Comparison of ENCODE assay signal across 8 mouse cellular contexts in genomic region chr16:37812474-37812886, GRCm38 (mm10). TPM values are rescaled to one million over a fixed set of nuclear protein-coding genes. Genes with fewer than 3 reads are reported as not detected.
DNase-seq lines count a peak whose midpoint lies in the region.

No protein-coding gene starts in this region.

- peak; percentile 23 for DNase-seq in ovary, postnatal 36 days (ENCODE audit: low spot score)
- DNase-seq in ovary, adult 18-20 months (ENCODE audit: low spot score): no peak
- peak; percentile 84 for DNase-seq in cerebellum, adult 11-12 months
- DNase-seq in heart, adult 9 months (ENCODE audit: low spot score in 2 of 2): peak; percentile 41 to 44
- peak; percentile 73 for DNase-seq in kidney, adult 9 months
- DNase-seq in limb, embryonic 10.5 days (ENCODE audit: low spot score): no peak
- DNase-seq in retina, embryonic 14.5 days (ENCODE audit: low spot score): peak; percentile 41
- no peak for DNase-seq in Muller cell, postnatal 12 days (ENCODE audit: inconsistent ontology term)

- peaks cover 37% of the 10 kb centered on the region for H3K4me1 ChIP-seq in limb, embryonic 10.5 days

- H3K27ac ChIP-seq in limb, embryonic 10.5 days: peak overlapping the region; percentile 20; the same call in 1 of the 2 replicates

- 61% methylated on average over 9 of the region's 9 CpGs for WGBS in limb, embryonic 10.5 days

- H3K36me3 ChIP-seq in limb, embryonic 10.5 days: peaks cover 60% of the 10 kb centered on the region

- H3K4me3 ChIP-seq in limb, embryonic 10.5 days: no peak overlapping the region

- no peaks in the 10 kb centered on the region for H3K9me3 ChIP-seq in limb, embryonic 10.5 days (replicated peaks)

- no peaks in the 10 kb centered on the region for H3K27me3 ChIP-seq in limb, embryonic 10.5 days (ENCODE audit: low read depth, poor library complexity, severe bottlenecking)

RNA-seq across cellular contexts. Expression of gene Fstl1, which starts 35.8 kb away (rescaled TPM):
- polyA plus RNA-seq in limb, embryonic 10.5 days (2016; fragmentation: Nextera tagmentation; extraction: Ambion mirVana): 160 and 215 TPM in 2 replicates

RNA-seq across cellular contexts. Expression of gene Gm36028, which starts 48.5 kb away (rescaled TPM):
- polyA plus RNA-seq in limb, embryonic 10.5 days (2016; fragmentation: Nextera tagmentation; extraction: Ambion mirVana): not detected in 2 replicates

RNA-seq across cellular contexts. Expression of gene Lrrc58, which starts 55.7 kb away (rescaled TPM):
- polyA plus RNA-seq in limb, embryonic 10.5 days (2016; fragmentation: Nextera tagmentation; extraction: Ambion mirVana): 66.3 and 67.8 TPM in 2 replicates

Comparison
In these comparisons a context has a peak if more than half of its experiments do, and no peak if none do; other contexts are left out.
1. DNase-seq: peak in ovary, postnatal 36 days (single experiment), cerebellum, adult 11-12 months (single experiment), heart, adult 9 months (2 of 2), kidney, adult 9 months (single experiment) and retina, embryonic 14.5 days (single experiment); none in ovary, adult 18-20 months (single experiment), limb, embryonic 10.5 days (single experiment) and Muller cell, postnatal 12 days (single experiment).